Mouse (Mus musculus) kidney, adult 11 months (tissue): ENCODE data around the gene Itpr1.

Experiments
- DNase-seq: peaks from one replicate; pipeline ENCODE4 v3.0.0; 2022

Gene Itpr1

DNA sequence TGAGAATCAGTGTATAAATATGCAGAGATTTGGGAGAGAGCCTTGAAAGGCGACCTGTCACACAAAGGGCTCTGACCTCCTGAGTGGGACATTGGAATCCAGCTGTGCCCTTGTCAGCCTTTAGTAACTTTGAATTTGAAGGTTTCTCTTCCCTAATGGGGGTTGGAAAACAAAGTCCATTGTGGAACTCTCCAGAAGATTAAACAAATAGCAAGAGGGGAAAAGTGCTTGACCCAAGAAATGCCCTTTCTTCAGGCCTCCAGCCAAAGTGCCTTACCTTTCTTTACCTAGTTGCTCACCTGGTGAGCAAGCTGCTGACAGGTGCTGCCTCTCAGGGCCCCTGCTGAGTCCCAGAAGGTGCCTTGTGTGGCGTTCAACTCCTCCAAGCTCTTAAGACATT, 236.0 kb downstream of the Itpr1 start:
- no peak for DNase-seq

GRCm38 (mm10) chr6:108451536-108451935, 238.6 kb downstream of the Itpr1 start:
- no peak for DNase-seq

- no peak for DNase-seq
Observed at GRCm38 (mm10) chr6:108453618-108454017, 240.7 kb downstream of the Itpr1 start.

DNA sequence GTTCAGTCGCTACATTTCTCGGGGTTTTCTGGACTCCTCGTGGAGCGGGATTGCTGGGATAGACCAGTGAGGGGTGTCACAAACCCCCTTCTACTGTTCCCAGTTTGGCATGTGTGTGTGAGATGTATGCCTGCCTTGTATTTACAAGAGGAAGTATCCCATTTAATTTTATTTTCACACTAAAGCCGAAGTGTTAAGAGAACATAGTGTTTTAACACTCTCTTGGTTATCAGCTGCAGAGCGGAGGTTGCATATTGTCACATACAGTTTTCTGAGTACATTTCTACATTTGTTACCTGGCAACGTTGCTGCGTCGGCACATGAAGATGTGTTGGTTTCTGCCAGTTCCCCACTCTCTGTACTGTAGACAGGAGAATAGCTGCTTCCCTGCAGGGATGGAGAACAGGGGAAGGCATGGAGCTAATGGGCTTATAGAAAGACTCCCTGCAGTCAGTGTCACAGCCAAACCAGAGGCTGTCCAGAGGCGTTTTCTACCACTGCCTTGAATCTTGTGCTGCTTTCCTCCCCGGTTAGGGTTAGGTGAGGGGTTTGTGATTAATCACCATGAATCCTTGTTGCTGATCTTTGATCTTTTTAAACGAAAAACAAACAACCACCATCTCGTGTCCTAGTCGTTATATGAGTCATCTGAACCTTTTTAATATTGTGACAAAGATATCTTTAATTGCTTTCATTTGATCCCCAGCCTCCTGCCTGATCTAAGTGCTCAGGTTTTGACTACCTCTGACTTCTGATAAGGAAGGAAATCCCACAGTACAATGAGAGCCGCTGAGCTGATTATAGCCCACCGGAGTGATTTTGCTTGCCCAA, 241.4 kb downstream of the Itpr1 start:
- DNase-seq = no peak

- no peak for DNase-seq
Observed at GRCm38 (mm10) chr6:108454979-108455836, 242.3 kb downstream of the Itpr1 start.

DNA sequence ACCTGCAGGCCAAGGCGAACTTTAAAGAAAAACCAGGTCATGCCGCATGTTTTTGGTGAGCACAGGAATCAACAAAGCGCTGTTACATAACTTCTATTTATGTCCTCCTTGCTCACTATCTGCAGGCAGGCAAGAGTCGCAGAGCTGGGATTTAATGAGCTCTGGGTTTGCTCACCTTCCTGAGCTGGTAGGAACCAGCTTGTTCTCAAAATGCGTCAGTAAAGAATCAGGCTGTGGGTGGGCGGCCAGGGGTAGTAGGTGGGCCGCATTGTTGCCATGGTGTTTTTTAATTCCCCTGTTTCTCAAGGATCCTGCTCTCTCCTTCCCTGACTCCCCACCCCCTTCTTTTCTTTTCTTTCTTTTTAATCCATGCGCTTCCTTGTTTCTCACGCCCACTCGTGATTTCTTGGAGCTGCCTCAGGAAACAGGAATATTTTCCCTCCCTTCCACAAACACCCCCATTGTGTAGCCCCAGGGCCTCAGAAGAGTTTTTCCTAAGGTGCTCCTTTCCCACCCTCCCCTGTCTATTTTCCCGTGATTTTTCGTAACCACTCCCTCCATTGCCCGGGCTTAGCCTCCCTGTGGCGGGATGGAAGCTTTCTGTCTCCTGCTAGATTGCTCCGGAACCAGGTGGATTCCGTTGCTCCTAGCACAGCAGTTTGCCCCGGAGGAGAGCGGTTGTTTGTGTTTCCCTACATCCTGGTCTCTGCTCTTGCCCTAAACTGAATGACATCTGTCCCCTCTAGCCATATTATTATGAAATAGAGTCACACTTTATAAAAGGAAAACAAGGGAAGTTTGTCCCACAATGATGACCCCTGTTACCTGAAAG, 243.6 kb downstream of the Itpr1 start:
- DNase-seq = peak; percentile 85

GRCm38 (mm10) chr6:108457063-108457405, 244.1 kb downstream of the Itpr1 start:
- DNase-seq = peak; percentile 43

- peak; percentile 75 for DNase-seq
Observed at GRCm38 (mm10) chr6:108457516-108458181, 244.8 kb downstream of the Itpr1 start.

DNA sequence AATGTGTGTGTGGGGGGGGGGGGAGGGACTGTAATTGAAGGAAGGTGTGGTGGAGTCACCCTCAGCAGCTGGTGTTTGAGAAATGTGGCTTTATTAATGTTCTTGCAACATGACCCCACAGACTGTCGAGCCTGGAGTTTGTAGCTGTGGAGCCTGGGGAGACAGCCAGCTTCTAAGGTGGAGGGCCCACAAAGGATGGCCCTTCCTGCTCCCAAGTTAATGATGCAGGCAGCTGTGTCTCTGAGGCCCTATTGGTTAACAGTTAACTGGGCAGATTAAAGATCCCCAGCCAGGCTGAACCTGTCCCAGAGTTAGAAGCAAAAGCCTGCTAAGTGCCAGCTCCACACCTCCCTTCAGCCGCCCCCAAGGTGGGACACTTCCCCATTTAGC, 245.3 kb downstream of the Itpr1 start:
- DNase-seq = peak; percentile 95

DNA sequence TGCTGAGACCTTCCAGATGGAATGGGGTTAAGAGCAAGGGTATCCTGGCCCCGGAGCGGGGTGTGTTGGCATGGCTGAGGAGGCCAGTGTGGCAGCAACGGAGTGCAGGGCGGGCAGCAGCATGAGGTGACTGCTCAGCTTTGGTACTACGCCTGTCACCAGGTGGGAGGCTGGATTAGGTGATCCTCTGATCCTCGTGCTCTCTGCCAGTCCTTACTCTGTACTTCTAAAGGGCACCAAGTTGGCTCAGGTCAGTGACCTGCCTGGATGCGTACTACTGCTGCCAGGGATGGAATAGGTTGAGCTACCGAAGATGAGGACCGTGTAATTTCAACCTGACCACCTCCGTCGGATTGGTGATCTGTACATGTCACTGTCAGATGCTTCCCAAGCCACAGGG, 245.9 kb downstream of the Itpr1 start:
- peak; percentile 64 for DNase-seq

- no peak for DNase-seq
Observed at GRCm38 (mm10) chr6:108464308-108464979, 251.5 kb downstream of the Itpr1 start.

GRCm38 (mm10) chr6:108465159-108465558, 252.3 kb downstream of the Itpr1 start:
- DNase-seq = no peak

GRCm38 (mm10) chr6:108466061-108466531, 253.2 kb downstream of the Itpr1 start:
- no peak for DNase-seq

GRCm38 (mm10) chr6:108467597-108467996, 254.7 kb downstream of the Itpr1 start:
- no peak for DNase-seq

DNA sequence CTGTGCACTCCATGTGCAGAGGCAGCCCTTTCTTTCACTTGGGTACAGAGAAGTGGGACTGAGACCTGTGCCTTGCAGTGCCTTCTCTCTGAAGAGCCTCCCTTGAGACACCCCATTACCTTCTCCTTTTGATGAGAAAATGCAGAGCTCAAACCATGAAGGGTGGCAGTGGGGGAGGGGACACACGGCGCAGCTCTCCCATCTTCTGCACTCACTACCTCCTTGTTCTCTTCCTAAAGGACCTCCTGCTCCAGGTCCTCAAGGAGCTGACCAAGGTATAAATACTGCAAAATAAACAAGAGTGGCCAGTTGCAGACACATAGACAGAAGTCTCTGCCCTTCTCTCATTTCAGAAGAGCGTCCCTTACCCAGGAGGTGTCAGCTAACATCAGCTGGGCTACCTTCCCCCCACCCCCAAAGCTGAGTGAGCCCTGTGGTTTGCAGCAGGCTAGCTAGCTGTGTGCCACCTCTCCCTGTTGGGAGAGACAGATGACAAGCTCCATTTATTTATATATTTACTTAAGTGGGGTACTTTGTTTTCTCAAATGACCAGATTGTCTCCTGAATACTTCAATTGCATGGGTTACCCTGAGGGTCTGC, 255.4 kb downstream of the Itpr1 start:
- no peak for DNase-seq

- DNase-seq = no peak
Observed at GRCm38 (mm10) chr6:108471878-108472277, 259.0 kb downstream of the Itpr1 start.

DNA sequence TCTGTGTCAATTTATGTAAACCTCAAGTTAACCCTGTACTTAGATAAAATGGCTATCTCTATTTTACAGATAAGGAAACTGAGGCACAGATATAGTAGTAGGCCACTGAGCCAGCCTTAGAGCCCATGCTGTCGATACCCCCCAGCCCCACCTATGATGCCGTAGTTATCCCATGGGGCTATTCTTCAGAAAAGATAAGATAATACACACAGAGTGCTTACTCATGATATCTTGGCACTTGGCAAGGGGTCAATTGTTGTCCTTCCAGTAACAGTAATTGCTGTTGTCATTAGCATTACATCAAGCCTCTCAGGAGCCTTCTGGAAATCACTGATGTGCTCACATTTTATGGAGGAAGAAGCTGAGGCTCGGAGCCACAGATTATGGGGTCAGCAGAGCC, 259.9 kb downstream of the Itpr1 start:
- DNase-seq = no peak

- peak; percentile 74 for DNase-seq
Observed at GRCm38 (mm10) chr6:108476797-108477235, 263.9 kb downstream of the Itpr1 start.

GRCm38 (mm10) chr6:108477602-108478001, 264.7 kb downstream of the Itpr1 start:
- no peak for DNase-seq

GRCm38 (mm10) chr6:108481190-108481589, 268.3 kb downstream of the Itpr1 start:
- DNase-seq = no peak

GRCm38 (mm10) chr6:108482464-108482863, 269.6 kb downstream of the Itpr1 start:
- no peak for DNase-seq
